Mouse (Mus musculus) MN1 (cell line): ENCODE results near the gene Tpmt.
A peak's percentile ranks its signal among the peaks of the same experiment; 100 is the strongest.

ENCODE experiments used
- DNase-seq: peaks from one replicate; pipeline ENCODE4 v3.0.0-alpha.2; 2016; ENCODE audit warnings: low spot score

Tpmt gene

GRCm38 (mm10) chr13:47044617-47044947 lies at the start of gene Tpmt:
TSS of gene Tpmt (minus strand) at chr13:47044737.
- DNase-seq = peak; percentile 20

GRCm38 (mm10) chr13:47093791-47094190 lies 49.3 kb upstream of the Tpmt start:
- no peak for DNase-seq

- no peak for DNase-seq
These were observed 44.7 kb upstream of the Tpmt start for GRCm38 (mm10) chr13:47089271-47089670.

- no peak for DNase-seq
These were observed 43.9 kb upstream of the Tpmt start for GRCm38 (mm10) chr13:47088433-47088832.

- DNase-seq = no peak
These were observed 36.5 kb upstream of the Tpmt start for GRCm38 (mm10) chr13:47080905-47081505.

GRCm38 (mm10) chr13:47078799-47079198 lies 34.3 kb upstream of the Tpmt start:
- no peak for DNase-seq

GRCm38 (mm10) chr13:47077367-47077766 lies 32.8 kb upstream of the Tpmt start:
- DNase-seq = no peak

GRCm38 (mm10) chr13:47076156-47076555 lies 31.6 kb upstream of the Tpmt start:
- no peak for DNase-seq

- DNase-seq = no peak
These were observed 27.9 kb upstream of the Tpmt start for GRCm38 (mm10) chr13:47072484-47072883.

- no peak for DNase-seq
These were observed 27.3 kb upstream of the Tpmt start for GRCm38 (mm10) chr13:47071871-47072270.

GRCm38 (mm10) chr13:47070329-47071080 lies 26.0 kb upstream of the Tpmt start:
- DNase-seq = no peak

- no peak for DNase-seq
These were observed 22.5 kb upstream of the Tpmt start for GRCm38 (mm10) chr13:47067001-47067400.

- no peak for DNase-seq
These were observed 22.0 kb upstream of the Tpmt start for GRCm38 (mm10) chr13:47066516-47066915.

- DNase-seq = no peak
These were observed 19.6 kb upstream of the Tpmt start for GRCm38 (mm10) chr13:47063985-47064760.

GRCm38 (mm10) chr13:47062756-47063155 lies 18.2 kb upstream of the Tpmt start:
- no peak for DNase-seq

- no peak for DNase-seq
These were observed 12.2 kb upstream of the Tpmt start for GRCm38 (mm10) chr13:47056781-47057180.

- DNase-seq = no peak
These were observed 11.6 kb upstream of the Tpmt start for GRCm38 (mm10) chr13:47056126-47056525.

- no peak for DNase-seq
These were observed 9.4 kb upstream of the Tpmt start for GRCm38 (mm10) chr13:47053971-47054370.

- no peak for DNase-seq
These were observed 5.5 kb upstream of the Tpmt start for GRCm38 (mm10) chr13:47050009-47050408.

- no peak for DNase-seq
These were observed 3.5 kb upstream of the Tpmt start for GRCm38 (mm10) chr13:47047996-47048395.

GRCm38 (mm10) chr13:47043833-47044616 lies 512 bp downstream of the Tpmt start:
- no peak for DNase-seq

- peak; percentile 96 for DNase-seq
These were observed 1.4 kb downstream of the Tpmt start, which contains the start of gene Kdm1b for GRCm38 (mm10) chr13:47043030-47043680. TSS of gene Kdm1b (plus strand) at chr13:47043499.
